Mouse (Mus musculus) G1E (cell line): ENCODE measurements around the gene Nol10.

Experiments
- CTCF ChIP-seq: IDR thresholded peaks from 2 replicates; pipeline ENCODE4 v1.5.1; 2012; ENCODE audit warnings: low read depth, low read length, inconsistent platforms, mixed read lengths
- GATA1 ChIP-seq: IDR thresholded peaks from 2 replicates; pipeline ENCODE4 v1.6.1; 2012; ENCODE audit warnings: borderline replicate concordance, low read length, inconsistent platforms, mixed read lengths
- POLR2AphosphoS5 ChIP-seq: IDR thresholded peaks from 2 replicates; pipeline ENCODE4 v1.6.1; 2012; ENCODE audit warnings: low read depth, low read length, inconsistent platforms; ENCODE audit not compliant: insufficient replicate concordance
- TAL1 ChIP-seq: conservative IDR thresholded peaks from 2 replicates; pipeline ENCODE4 v1.6.1; 2012; ENCODE audit warnings: low read depth, low read length, inconsistent platforms, mixed read lengths

- TF ChIP-seq TAL1: no peak
- TF ChIP-seq CTCF: no peak
- no peak for TF ChIP-seq GATA1
- no peak for TF ChIP-seq POLR2AphosphoS5
Measured at GRCm38 (mm10) chr12:17357795-17358194, 9.5 kb downstream of the Nol10 start.
